Mouse (Mus musculus): Measurements from ENCODE around the gene Arhgef3. TPM values are rescaled to one million over a fixed set of nuclear protein-coding genes. Genes with fewer than 3 reads are reported as not detected.

Arhgef3 gene
- polyA plus RNA-seq, 1 experiment from 2014 or later = 37.3 TPM

- Histone ChIP-seq H3K27me3 (replicated peaks; ENCODE audit: insufficient read depth, low read length) (no peaks in the 10 kb centered on the region), H3K9ac (replicated peaks; ENCODE audit: low read depth) (no peak overlapping the region), H3K27ac (ENCODE audit: low read length) (no peak overlapping the region), H3K4me2 (replicated peaks; ENCODE audit: low read depth, low read length) (no peak overlapping the region), H3K36me3 (ENCODE audit: insufficient read depth, low read length) (peaks cover 22% of the 10 kb centered on the region; the same call in 1 of the 2 replicates), H3K4me3 (ENCODE audit: low read depth, low read length) (no peak overlapping the region), H3K9me3 (ENCODE audit: low read length) (no peaks in the 10 kb centered on the region), H3K4me1 (ENCODE audit: insufficient read depth, low read depth, low read length) (no peaks in the 10 kb centered on the region)
- WGBS = 90% methylated on average over 2 of the region's 2 CpGs
- ATAC-seq (no peak), DNase-seq (ENCODE audit: low spot score) (no peak)
- TF ChIP-seq CTCF (IDR thresholded peaks at IDR 0.05) (no peak), EP300 (IDR thresholded peaks at IDR 0.05) (no peak)
Measured at GRCm38 (mm10) chr14:27444851-27445281, 330.2 kb downstream of the Arhgef3 start.

DNA sequence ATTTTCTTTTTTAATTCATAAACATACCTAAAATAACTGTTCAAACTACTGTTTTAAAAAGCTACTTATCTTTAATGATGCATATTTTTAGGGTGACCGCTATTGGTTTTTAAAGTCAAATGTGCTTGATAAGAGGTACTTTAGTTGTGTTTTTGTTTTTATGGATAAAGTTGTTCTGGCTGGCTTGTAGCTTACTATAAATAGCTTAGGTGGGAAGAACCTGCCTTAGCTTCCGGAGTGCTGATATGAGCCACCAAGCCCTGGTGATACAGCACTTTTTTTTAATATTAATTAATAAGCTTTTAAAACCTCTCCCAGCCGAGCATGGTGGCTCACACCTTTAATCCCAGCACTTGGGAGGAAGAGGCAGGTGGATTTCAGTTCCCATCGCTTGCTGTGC is 332.3 kb downstream of the Arhgef3 start:
- no peak overlapping the region for H3K4me3 ChIP-seq (ENCODE audit: low read depth, low read length)
- H3K36me3 ChIP-seq (ENCODE audit: insufficient read depth, low read length) = peaks cover 21% of the 10 kb centered on the region; the same call in 1 of the 2 replicates
- no peak overlapping the region for H3K4me2 ChIP-seq (replicated peaks; ENCODE audit: low read depth, low read length)

More for the DNA sequence above, 332.3 kb downstream of the Arhgef3 start:
- TF ChIP-seq CTCF (IDR thresholded peaks at IDR 0.05) (no peak), EP300 (IDR thresholded peaks at IDR 0.05) (no peak)
- 85% methylated on average over 4 of the region's 4 CpGs for WGBS
- Histone ChIP-seq H3K27ac (ENCODE audit: low read length) (no peak overlapping the region), H3K4me1 (ENCODE audit: insufficient read depth, low read depth, low read length) (no peaks in the 10 kb centered on the region), H3K27me3 (replicated peaks; ENCODE audit: insufficient read depth, low read length) (no peaks in the 10 kb centered on the region), H3K9ac (replicated peaks; ENCODE audit: low read depth) (no peak overlapping the region), H3K9me3 (ENCODE audit: low read length) (no peaks in the 10 kb centered on the region)
- DNase-seq (ENCODE audit: low spot score) (no peak), ATAC-seq (no peak)

Small RNAs within 50 kb of the gene (microRNA-seq; reads per million reads assigned to microRNA genes)
- gene Gm23633 = not detected

Other genes starting within 250 kb of the Arhgef3 start
- gene Asb14, start 220.3 kb upstream of the Arhgef3 start, polyA plus RNA-seq (2015; fragmentation: Nextera tagmentation; extraction: Ambion mirVana) = 0.24 and 0.64 TPM in 2 replicates
- 27.8 and 29.9 TPM in 2 replicates for gene Appl1, start 143.7 kb upstream of the Arhgef3 start, polyA plus RNA-seq (2015; fragmentation: Nextera tagmentation; extraction: Ambion mirVana)
- gene Hesx1, start 120.5 kb upstream of the Arhgef3 start, polyA plus RNA-seq (2015; fragmentation: Nextera tagmentation; extraction: Ambion mirVana) = not detected in 2 replicates
- gene Il17rd, start 76.0 kb upstream of the Arhgef3 start, polyA plus RNA-seq (2015; fragmentation: Nextera tagmentation; extraction: Ambion mirVana) = 2.1 and 2.2 TPM in 2 replicates

Measured in lung, postnatal 0 days (tissue).